Mouse (Mus musculus): Measurements from ENCODE around the gene Snf8.

DNA sequence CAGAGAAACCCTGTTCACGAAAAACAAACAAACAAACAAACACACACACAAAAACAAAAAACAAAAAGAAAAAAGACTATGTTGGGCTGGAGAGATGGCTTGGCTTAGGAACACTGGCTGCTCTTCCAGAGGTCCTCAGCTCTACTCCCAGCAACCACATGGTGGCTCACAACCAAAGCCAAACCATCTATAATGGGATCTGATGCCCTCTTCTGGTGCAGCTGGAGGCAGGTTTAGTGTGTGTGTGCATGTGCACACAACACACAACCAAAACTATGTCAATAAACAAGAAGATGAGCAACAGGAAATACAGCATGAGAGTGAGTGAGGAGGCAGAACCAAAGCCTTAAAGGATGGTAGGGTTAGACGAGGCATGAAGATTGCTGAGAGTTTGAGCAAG lies 3.0 kb upstream of the Snf8 start:
- TF ChIP-seq CTCF (IDR thresholded peaks at IDR 0.05; ENCODE audit: control insufficient read depth, insufficient read depth, low read length), result no peak
- TF ChIP-seq POLR2A (IDR thresholded peaks at IDR 0.05; ENCODE audit: borderline replicate concordance, control insufficient read depth, low read depth, low read length), result no peak
